Mouse (Mus musculus): ENCODE results near the gene Dynlrb1.

The Dynlrb1 gene

DNA sequence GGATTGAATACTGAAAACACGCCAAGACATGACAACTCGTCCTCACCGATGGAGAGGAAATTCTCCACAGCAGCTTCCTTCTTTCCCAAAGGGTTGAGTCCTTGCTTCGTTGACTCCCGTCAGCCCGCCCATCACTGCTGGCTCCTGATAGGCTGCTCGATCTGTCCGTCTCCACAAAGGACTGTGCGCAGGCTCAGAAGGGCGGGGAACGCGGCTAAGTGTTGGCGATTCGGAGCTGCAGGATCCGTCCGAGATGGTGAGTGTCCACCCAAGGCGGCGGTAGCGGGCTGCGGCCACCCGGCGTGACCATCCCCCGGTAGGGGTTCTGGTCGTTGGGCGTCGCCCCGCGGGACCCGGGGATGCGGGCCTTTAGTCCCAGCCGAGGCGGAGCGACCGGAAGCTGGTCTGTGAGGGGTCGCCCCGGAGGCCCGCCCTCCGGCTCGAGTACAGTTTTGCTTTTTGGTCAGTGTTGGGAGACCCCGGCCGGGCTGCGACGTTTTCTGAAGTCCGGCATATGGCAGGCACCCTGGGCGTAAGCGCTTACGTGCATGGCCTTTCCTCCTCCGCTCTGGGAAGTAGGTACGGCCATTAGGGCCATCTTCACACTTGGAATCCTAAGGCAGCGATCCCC is at the start of gene Dynlrb1:
Dynlrb1 (plus strand) TSS at position 172 of the 631 bp plus-strand sequence.
- DNase-seq (ENCODE audit: low read depth, low spot score): peak; percentile 96

GRCm38 (mm10) chr2:155207419-155207818 is 28.9 kb upstream of the Dynlrb1 start:
- no peak for DNase-seq (ENCODE audit: low read depth, low spot score)

GRCm38 (mm10) chr2:155223145-155223544 is 13.2 kb upstream of the Dynlrb1 start:
- no peak for DNase-seq (ENCODE audit: low read depth, low spot score)

- no peak for DNase-seq (ENCODE audit: low read depth, low spot score)
Observed at GRCm38 (mm10) chr2:155224721-155225120, 11.6 kb upstream of the Dynlrb1 start.

DNA sequence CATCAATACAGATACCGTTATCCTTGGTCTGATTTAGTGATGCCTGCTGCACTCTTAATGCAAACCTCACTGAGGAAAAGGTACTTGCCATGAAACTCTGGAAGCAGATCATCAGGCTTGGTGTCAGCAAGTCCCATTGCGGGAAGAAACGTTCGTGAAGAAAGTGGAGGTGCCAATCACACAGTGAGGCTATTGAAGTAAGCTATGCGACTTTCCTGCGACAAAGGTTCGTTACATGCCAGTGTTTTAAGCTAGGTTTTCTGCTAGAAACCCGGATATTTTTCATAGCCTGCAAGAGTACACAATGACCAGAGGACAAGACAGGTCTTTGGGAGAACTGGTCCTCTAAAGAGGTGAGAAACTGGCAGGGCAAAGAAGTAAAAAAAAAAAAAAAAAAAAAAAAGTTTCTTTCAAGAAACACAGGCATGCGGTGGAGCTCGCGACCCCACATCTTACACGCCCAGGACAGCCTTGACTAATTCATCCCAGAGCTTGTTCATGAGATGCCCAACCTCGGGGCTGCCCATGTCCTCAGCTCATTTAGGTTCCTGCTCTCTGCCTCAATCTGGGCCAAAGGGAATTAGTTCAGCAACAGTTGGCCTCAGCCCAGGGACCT is 479 bp upstream of the Dynlrb1 start:
- no peak for DNase-seq (ENCODE audit: low read depth, low spot score)

DNA sequence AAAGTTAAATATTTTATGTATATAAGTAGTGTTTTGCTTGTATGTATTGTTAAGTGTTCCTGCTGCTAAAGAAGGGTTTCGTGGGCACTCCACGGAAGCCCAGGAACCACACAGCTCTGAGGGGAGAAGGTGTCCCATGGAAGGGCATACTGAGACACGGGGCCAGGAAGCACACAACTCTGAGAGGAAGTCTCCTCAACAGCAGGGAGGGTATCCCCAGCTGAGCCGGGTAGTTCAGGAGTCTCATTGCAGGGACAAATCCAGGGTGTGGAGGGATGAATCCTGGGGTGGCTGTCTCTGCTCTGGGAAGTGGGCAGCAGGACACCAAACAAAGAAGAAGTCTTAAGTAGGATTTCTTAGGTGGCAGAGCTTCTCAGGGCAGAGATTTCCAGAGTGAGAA is 943 bp downstream of the Dynlrb1 start:
- no peak for DNase-seq (ENCODE audit: low read depth, low spot score)

DNA sequence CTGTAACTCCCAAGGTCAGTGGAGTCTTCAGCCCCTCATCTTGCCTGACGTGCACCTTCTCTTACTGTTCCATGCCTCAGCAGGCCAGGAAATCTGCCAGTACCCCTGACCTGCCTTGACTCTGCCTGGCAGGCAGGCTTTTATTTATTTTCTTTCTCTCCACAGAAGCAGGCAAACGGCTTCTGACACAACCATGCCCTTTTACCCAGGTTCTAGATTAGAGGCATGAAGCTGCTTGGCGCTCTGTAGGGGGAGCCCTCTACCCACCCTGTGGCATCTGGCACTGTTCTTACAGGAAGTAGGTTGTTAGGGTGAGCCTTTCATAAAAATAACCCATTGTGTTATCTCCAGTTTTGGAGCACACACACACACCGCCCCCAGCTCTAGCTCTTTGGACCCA is 4.6 kb downstream of the Dynlrb1 start:
- no peak for DNase-seq (ENCODE audit: low read depth, low spot score)

DNA sequence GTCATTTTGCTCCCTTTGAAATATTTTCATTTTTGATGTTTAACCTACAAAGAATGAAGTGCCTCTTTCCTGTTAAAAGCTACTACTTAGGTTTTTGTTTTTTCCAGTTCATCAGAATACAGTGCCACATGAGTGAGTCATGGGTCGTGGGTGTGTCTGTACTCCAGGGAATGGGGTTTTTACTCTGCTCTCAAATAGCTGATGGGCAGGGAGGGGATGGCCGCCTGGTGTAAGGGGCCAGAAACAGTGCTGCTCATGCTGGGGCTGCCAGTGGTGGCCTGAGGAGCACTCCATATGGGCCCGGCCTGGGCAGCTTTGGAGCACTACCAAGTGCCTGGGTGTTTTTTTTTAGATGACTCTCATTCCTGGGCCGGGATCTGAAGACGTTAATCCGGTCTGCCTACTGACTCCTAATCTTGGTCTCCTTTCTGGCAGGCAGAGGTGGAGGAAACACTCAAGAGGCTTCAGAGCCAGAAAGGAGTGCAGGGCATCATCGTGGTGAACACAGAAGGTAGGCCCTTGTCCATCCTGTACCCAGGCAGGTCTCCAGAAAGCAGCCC is 6.0 kb downstream of the Dynlrb1 start:
- no peak for DNase-seq (ENCODE audit: low read depth, low spot score)

DNA sequence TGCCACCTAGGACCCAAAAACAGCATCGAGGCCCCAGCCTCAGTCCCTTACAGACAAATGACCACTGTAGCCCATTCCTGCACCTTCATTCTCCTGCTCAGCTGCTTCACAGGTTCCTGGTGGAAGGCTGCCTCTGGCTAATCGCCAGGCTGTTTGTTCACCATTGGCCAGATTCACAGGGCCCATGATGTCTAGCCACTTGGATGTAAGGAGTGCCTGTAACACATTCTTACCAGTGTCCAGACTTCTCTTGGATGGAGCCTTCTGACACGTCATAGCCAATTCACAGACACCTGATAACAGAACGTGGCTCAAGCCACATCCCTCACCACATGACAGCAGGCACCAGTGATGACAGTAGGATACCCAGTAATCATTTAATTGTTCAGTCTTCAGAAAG is 9.9 kb downstream of the Dynlrb1 start:
- DNase-seq (ENCODE audit: low read depth, low spot score): no peak

- DNase-seq (ENCODE audit: low read depth, low spot score): no peak
Observed at GRCm38 (mm10) chr2:155248206-155248605, 11.9 kb downstream of the Dynlrb1 start.

- DNase-seq (ENCODE audit: low read depth, low spot score): no peak
Observed at GRCm38 (mm10) chr2:155248718-155249117, 12.4 kb downstream of the Dynlrb1 start.

DNA sequence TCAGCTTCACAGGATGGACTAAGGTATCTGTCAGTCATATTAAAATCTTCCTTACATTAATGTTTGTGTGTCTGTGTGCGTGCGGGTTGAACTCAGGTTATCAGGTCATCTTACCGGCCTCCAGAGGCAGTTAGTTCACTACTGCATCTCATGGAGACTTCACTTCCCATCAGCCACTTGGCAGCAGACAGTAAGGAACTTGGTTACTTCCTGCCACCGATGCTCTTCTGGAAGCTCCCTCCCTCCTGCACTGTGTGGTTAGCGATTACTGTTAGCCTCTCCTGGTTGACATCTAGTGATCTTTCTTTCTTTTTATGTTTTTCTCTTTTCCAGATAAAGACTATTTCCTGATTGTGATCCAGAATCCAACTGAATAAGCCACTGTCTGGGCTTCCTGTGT is 13.3 kb downstream of the Dynlrb1 start:
- no peak for DNase-seq (ENCODE audit: low read depth, low spot score)

DNA sequence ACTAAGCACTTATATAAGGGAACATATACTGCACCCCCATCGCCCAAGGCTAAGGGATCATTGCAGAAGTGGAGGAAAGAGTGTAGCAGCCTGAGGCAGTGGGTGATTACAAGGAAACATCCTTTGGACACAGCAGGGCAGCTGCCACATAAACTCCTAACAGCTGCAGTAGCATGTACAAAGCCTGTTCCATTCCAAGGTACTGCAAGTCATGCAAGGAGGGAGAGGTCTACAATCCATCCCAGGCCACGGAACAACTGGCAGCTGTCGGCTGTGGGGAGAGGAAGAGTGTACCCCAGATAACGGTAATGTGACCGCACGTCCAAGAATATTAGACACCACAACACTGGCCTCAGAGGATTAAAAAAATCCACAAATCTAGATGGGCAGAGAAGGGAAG is 29.2 kb downstream of the Dynlrb1 start:
- no peak for DNase-seq (ENCODE audit: low read depth, low spot score)

DNA sequence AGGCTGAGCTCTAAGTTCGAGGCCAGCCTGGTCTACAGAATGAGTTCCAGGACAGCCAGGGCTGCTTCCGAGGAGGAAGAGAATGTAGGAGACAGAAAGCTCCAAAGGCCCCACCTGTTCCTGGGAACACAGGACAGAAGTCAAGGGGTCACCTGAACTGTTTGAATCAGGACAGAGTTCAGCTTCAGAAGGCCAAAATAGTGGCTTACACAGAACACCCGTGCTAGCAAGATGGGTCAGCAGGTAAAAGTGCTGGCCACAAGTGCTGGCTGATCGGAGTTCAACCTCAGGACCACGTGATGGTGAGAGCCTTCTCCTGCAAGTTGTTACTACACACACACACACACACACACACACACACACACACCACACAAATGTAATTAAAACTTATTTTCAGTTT is 30.6 kb downstream of the Dynlrb1 start:
- DNase-seq (ENCODE audit: low read depth, low spot score): no peak

- no peak for DNase-seq (ENCODE audit: low read depth, low spot score)
Observed at GRCm38 (mm10) chr2:155271957-155272356, 35.6 kb downstream of the Dynlrb1 start.

DNA sequence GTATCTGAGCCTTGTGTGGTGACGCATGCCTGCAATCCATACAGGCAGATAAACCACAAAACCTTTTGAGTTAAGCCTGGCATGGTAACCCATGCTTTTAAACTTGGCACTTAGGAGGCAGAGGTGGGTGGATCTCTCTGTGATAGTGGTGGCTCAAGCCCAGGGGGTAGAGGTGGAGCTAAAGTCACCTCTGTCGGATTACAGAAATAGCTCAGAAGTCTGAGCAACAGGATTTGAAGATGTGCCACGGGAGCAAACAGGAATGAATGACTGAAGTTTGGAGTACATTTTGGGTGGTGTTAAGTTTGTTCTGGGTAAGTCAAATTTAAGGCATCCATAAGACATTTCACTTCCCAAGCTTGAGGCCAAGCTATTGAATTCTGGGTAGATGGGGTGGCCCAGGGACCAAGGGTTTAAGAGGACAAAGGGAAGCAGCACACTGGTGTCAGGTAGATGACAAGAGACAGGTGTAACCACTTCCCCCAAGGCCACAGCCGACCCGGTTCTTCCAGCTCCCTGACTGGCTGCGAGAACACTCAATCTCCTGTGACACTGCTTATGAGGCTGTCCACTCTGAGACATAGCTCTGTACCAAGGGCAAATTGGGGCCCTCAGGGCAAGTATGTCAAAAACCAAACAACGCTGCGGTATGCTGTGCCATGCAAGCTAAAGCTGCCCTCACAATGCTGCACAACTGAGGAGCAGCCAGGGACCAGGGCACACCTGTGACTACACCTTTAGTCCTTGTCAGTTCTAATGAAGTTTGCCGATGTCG is 36.2 kb downstream of the Dynlrb1 start:
- no peak for DNase-seq (ENCODE audit: low read depth, low spot score)

- no peak for DNase-seq (ENCODE audit: low read depth, low spot score)
Observed at GRCm38 (mm10) chr2:155273603-155274002, 37.3 kb downstream of the Dynlrb1 start.

DNA sequence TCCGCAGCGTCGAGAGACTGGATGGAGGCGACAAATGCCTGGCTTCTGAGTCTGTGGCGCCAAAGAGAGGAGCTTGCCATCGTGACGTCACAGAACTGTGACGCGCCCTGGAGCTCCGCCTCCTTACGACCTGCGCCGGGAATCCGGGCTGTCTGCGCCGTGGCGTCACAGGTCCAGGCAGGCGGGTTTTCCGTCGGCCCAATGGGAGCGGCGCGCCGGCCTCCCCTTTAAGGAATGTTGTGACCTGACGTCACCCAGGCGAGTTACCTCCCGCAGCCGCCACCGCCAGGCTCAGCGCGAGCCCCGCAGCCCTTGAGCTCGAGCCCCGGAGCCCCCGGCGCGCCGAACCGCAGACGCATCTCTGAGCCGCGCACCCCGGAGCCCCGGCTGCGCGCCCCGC is 39.9 kb downstream of the Dynlrb1 start, which contains the start of gene Map1lc3a:
Map1lc3a (plus strand) TSS at position 103 of the 400 bp plus-strand sequence.
- peak; percentile 89 for DNase-seq (ENCODE audit: low read depth, low spot score)

- peak; percentile 48 for DNase-seq (ENCODE audit: low read depth, low spot score)
Observed at GRCm38 (mm10) chr2:155276621-155277175, 40.4 kb downstream of the Dynlrb1 start.

DNA sequence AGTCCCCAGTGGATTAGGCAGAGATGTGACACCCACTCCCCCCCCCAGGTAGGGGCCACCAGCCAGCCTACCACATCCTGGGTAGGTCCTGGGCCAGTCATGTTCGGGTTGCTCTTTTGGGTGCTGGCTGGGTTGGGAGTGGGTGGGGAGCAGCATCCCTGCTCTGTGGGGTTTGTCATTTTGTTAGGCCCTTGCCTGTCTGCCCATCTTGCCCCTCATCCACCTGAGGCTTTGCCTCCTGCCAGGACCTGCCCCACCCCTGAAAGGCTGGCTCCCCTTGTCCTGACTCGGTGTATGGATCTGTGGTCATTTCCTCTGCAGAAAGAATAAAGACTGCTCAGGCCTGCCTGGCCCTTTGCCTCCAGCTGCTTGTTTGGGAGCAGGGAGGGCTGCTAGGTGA is 41.4 kb downstream of the Dynlrb1 start:
- no peak for DNase-seq (ENCODE audit: low read depth, low spot score)

- no peak for DNase-seq (ENCODE audit: low read depth, low spot score)
Observed at GRCm38 (mm10) chr2:155278361-155278760, 42.0 kb downstream of the Dynlrb1 start.

- no peak for DNase-seq (ENCODE audit: low read depth, low spot score)
Observed at GRCm38 (mm10) chr2:155279163-155279562, 42.8 kb downstream of the Dynlrb1 start.
